Mouse (Mus musculus): ENCODE measurements around the gene Mettl26. TPM values are rescaled to one million over a fixed set of nuclear protein-coding genes. Genes with fewer than 3 reads are reported as not detected.
A peak's percentile ranks its signal among the peaks of the same experiment; 100 is the strongest.

Mettl26 gene
- polyA plus RNA-seq, 1 experiment, result 67.8 TPM

GRCm38 (mm10) chr17:25837076-25837410, 37.8 kb upstream of the Mettl26 start, which contains the start of gene Rhbdl1:
Rhbdl1 (minus strand) TSS chr17:25837295.
- no peak for DNase-seq (ENCODE audit: low spot score)

GRCm38 (mm10) chr17:25837533-25837932, 37.3 kb upstream of the Mettl26 start:
- no peak for DNase-seq (ENCODE audit: low spot score)

- no peak for DNase-seq (ENCODE audit: low spot score)
Observed at GRCm38 (mm10) chr17:25838904-25839303, 36.0 kb upstream of the Mettl26 start.

- no peak for DNase-seq (ENCODE audit: low spot score)
Observed at GRCm38 (mm10) chr17:25839455-25840235, 35.2 kb upstream of the Mettl26 start.

GRCm38 (mm10) chr17:25840519-25840918, 34.4 kb upstream of the Mettl26 start:
- DNase-seq (ENCODE audit: low spot score), result no peak

GRCm38 (mm10) chr17:25841117-25841880, 33.6 kb upstream of the Mettl26 start, which contains the start of gene Gm20683:
Gm20683 (minus strand) TSS chr17:25841763.
- DNase-seq (ENCODE audit: low spot score), result no peak

- DNase-seq (ENCODE audit: low spot score), result no peak
Observed at GRCm38 (mm10) chr17:25842509-25842908, 32.4 kb upstream of the Mettl26 start.

GRCm38 (mm10) chr17:25843122-25843521, 31.8 kb upstream of the Mettl26 start:
- no peak for DNase-seq (ENCODE audit: low spot score)

- DNase-seq (ENCODE audit: low spot score), result no peak
Observed at GRCm38 (mm10) chr17:25843636-25844395, 31.1 kb upstream of the Mettl26 start.

GRCm38 (mm10) chr17:25844396-25844901, 30.4 kb upstream of the Mettl26 start, which contains the start of gene Rhot2:
Rhot2 (minus strand) TSS chr17:25844851.
- DNase-seq (ENCODE audit: low spot score), result peak; percentile 82

GRCm38 (mm10) chr17:25860229-25860628, 14.6 kb upstream of the Mettl26 start:
- no peak for DNase-seq (ENCODE audit: low spot score)

GRCm38 (mm10) chr17:25860832-25861703, 13.8 kb upstream of the Mettl26 start, which contains the start of gene Wdr90:
Wdr90 (minus strand) TSS chr17:25861501.
- DNase-seq (ENCODE audit: low spot score), result peak; percentile 80

GRCm38 (mm10) chr17:25861704-25862612, 12.9 kb upstream of the Mettl26 start:
- no peak for DNase-seq (ENCODE audit: low spot score)

GRCm38 (mm10) chr17:25863681-25864080, 11.2 kb upstream of the Mettl26 start:
- DNase-seq (ENCODE audit: low spot score), result no peak

- DNase-seq (ENCODE audit: low spot score), result no peak
Observed at GRCm38 (mm10) chr17:25864311-25864710, 10.6 kb upstream of the Mettl26 start.

- DNase-seq (ENCODE audit: low spot score), result no peak
Observed at GRCm38 (mm10) chr17:25865288-25865687, 9.6 kb upstream of the Mettl26 start.

- no peak for DNase-seq (ENCODE audit: low spot score)
Observed at GRCm38 (mm10) chr17:25866172-25866571, 8.7 kb upstream of the Mettl26 start.

GRCm38 (mm10) chr17:25867509-25867835, 7.4 kb upstream of the Mettl26 start:
- DNase-seq (ENCODE audit: low spot score), result no peak

- no peak for DNase-seq (ENCODE audit: low spot score)
Observed at GRCm38 (mm10) chr17:25867836-25868600, 6.9 kb upstream of the Mettl26 start.
